Mouse (Mus musculus): ENCODE measurements around the gene Alppl2.

The Alppl2 gene

GRCm38 (mm10) chr1:87089828-87090227 is at the start of gene Alppl2:
Gene Alppl2, minus strand, starts transcription at chr1:87089928.
- DNase-seq (ENCODE audit: low spot score in 2 of 2), result no peak

GRCm38 (mm10) chr1:87131803-87132202 is 42.1 kb upstream of the Alppl2 start:
- no peak for DNase-seq (ENCODE audit: low spot score in 2 of 2)

- peak; percentile 48 to 57 for DNase-seq (ENCODE audit: low spot score in 2 of 2)
Observed at GRCm38 (mm10) chr1:87127206-87128030, 37.7 kb upstream of the Alppl2 start.

GRCm38 (mm10) chr1:87124673-87125072 is 34.9 kb upstream of the Alppl2 start, which contains the start of gene Akp3:
Gene Akp3, plus strand, starts transcription at chr1:87124973.
- DNase-seq (ENCODE audit: low spot score in 2 of 2), result no peak

- no peak for DNase-seq (ENCODE audit: low spot score in 2 of 2)
Observed at GRCm38 (mm10) chr1:87114784-87115183, 25.1 kb upstream of the Alppl2 start.

GRCm38 (mm10) chr1:87111719-87112354 is 22.1 kb upstream of the Alppl2 start:
- DNase-seq (ENCODE audit: low spot score in 2 of 2), result no peak

GRCm38 (mm10) chr1:87108564-87108963 is 18.8 kb upstream of the Alppl2 start:
- no peak for DNase-seq (ENCODE audit: low spot score in 2 of 2)

GRCm38 (mm10) chr1:87106536-87106935 is 16.8 kb upstream of the Alppl2 start:
- DNase-seq (ENCODE audit: low spot score in 2 of 2), result no peak

- no peak for DNase-seq (ENCODE audit: low spot score in 2 of 2)
Observed at GRCm38 (mm10) chr1:87103936-87104335, 14.2 kb upstream of the Alppl2 start.

- DNase-seq (ENCODE audit: low spot score in 2 of 2), result no peak
Observed at GRCm38 (mm10) chr1:87102114-87102513, 12.4 kb upstream of the Alppl2 start.

GRCm38 (mm10) chr1:87101411-87101810 is 11.7 kb upstream of the Alppl2 start, which contains the start of gene Alpi:
Gene Alpi, minus strand, starts transcription at chr1:87101606.
- DNase-seq (ENCODE audit: low spot score in 2 of 2), result no peak

GRCm38 (mm10) chr1:87098358-87098975 is 8.7 kb upstream of the Alppl2 start:
- peak; percentile 30 to 31 for DNase-seq (ENCODE audit: low spot score in 2 of 2)

GRCm38 (mm10) chr1:87095642-87096041 is 5.9 kb upstream of the Alppl2 start:
- DNase-seq (ENCODE audit: low spot score in 2 of 2), result no peak

- no peak for DNase-seq (ENCODE audit: low spot score in 2 of 2)
Observed at GRCm38 (mm10) chr1:87089251-87089650, 477 bp downstream of the Alppl2 start.

GRCm38 (mm10) chr1:87086964-87087363 is 2.8 kb downstream of the Alppl2 start:
- DNase-seq (ENCODE audit: low spot score in 2 of 2), result no peak

- DNase-seq (ENCODE audit: low spot score in 2 of 2), result no peak
Observed at GRCm38 (mm10) chr1:87086196-87086595, 3.5 kb downstream of the Alppl2 start.

- no peak for DNase-seq (ENCODE audit: low spot score in 2 of 2)
Observed at GRCm38 (mm10) chr1:87073776-87074175, 16.0 kb downstream of the Alppl2 start.

GRCm38 (mm10) chr1:87070720-87071119 is 19.0 kb downstream of the Alppl2 start:
- no peak for DNase-seq (ENCODE audit: low spot score in 2 of 2)

- DNase-seq (ENCODE audit: low spot score in 2 of 2), result no peak
Observed at GRCm38 (mm10) chr1:87060913-87061312, 28.8 kb downstream of the Alppl2 start.

- no peak for DNase-seq (ENCODE audit: low spot score in 2 of 2)
Observed at GRCm38 (mm10) chr1:87059042-87059665, 30.6 kb downstream of the Alppl2 start.

- DNase-seq (ENCODE audit: low spot score in 2 of 2), result no peak
Observed at GRCm38 (mm10) chr1:87057075-87057474, 32.7 kb downstream of the Alppl2 start.

GRCm38 (mm10) chr1:87051369-87051768 is 38.4 kb downstream of the Alppl2 start:
- peak in 1 of 2 experiments; percentile 9 for DNase-seq (ENCODE audit: low spot score in 2 of 2)
